Mouse (Mus musculus): ENCODE measurements at regions not wholly inside any gene's neighbourhood (a gene's known extent, or its start where the extent isn't known, plus 50 kb on each side); places are given as distances from the start of the nearest gene placed in this dataset.

- DNase-seq (ENCODE audit: low read depth, low spot score), result no peak
Measured at GRCm38 (mm10) chr16:26169382-26169781, 63.8 kb upstream of the P3h2 start.

GRCm38 (mm10) chr16:26168216-26168615 is 62.6 kb upstream of the P3h2 start:
- no peak for DNase-seq (ENCODE audit: low read depth, low spot score)

- no peak for DNase-seq (ENCODE audit: low read depth, low spot score)
Measured at GRCm38 (mm10) chr16:26164066-26164465, 58.5 kb upstream of the P3h2 start.

GRCm38 (mm10) chr16:26163401-26163800 is 57.8 kb upstream of the P3h2 start:
- DNase-seq (ENCODE audit: low read depth, low spot score), result no peak

- no peak for DNase-seq (ENCODE audit: low read depth, low spot score)
Measured at GRCm38 (mm10) chr16:26157606-26158005, 52.0 kb upstream of the P3h2 start.

Measured in CD4-positive helper T cell, adult 2 months (primary cell).